Mouse (Mus musculus): ENCODE measurements around the gene Vmn1r123. TPM values are rescaled to one million over a fixed set of nuclear protein-coding genes. Genes with fewer than 3 reads are reported as not detected.

Vmn1r123 gene
- not detected for total RNA-seq (2023)

DNA sequence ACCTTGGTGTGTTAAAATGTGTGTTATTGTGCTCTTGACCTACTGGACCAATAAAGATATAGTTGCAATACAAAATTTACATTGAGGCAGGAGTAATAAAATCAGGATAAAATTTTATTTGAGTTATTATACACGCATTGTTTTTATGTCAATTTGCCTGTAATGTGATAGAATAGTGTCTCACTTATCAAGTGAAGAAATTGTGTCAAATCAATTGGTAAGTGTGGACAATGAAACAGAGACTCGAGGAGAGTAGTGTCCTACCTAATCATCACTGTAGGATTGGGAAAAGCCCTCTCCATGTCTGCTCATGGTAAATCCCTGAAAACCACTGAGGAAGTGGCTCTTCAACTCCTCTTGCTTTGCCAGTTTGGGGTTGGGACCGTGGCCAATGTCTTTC, at the start of gene Vmn1r123:
Vmn1r123 (plus strand) TSS at position 301 of the 400 bp plus-strand sequence.

DNA sequence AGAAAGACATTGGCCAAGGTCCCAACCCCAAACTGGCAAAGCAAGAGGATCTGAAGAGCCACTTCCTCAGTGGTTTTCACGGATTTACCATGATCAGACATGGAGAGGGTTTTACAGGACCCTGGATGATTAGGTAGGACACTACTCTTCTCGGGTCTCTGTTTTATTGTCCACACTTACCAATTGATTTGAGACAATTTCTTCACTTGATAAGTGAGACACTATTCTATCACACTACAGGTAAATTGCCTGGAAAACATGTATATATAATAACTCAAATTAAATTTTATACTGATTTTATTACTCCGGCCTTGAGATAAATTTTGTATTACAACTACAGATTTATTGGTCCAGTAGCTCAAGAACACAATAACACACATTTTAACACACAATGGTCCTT, 28.0 kb upstream of the Vmn1r123 start, which contains the start of gene Vmn1r122:
Vmn1r122 (minus strand) TSS at position 101 of the 400 bp plus-strand sequence.

DNA sequence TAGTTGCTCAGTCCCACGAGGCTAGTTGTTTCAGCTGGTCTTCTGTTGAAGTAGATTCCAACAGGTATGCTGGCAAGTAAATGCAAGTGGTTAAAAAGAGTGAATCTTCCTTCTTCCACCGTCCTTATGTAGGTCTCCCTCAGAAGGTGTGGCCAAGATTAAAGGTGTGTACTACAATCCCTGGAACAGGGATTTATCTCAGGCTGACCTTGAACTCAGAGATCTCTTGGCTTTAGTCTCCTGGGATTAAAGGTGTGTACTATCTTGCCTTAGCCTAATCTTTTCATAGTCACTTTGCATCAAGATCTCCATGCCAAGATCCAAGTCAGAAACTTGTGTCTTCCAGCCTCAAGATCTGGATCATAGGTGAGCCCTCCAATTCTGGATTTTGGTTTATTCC, 28.3 kb downstream of the Vmn1r123 start, which contains the start of gene Gm5157:
Gm5157 (minus strand) TSS at position 101 of the 400 bp plus-strand sequence.

Other genes starting within 250 kb of the Vmn1r123 start
- not detected for gene Vmn1r118, start 249.8 kb upstream of the Vmn1r123 start, total RNA-seq (2023)
- not detected for gene Vmn1r119, start 149.7 kb upstream of the Vmn1r123 start, total RNA-seq (2023)
- gene Vmn1r120, start 108.4 kb upstream of the Vmn1r123 start, total RNA-seq (2023), result not detected
- gene Vmn1r121, start 63.7 kb upstream of the Vmn1r123 start, total RNA-seq (2023), result not detected
- not detected for gene Vmn1r122, start 28.1 kb upstream of the Vmn1r123 start, total RNA-seq (2023)
- gene Gm5157, start 28.2 kb downstream of the Vmn1r123 start, total RNA-seq (2023), result not detected
- gene Vmn1r124, start 98.4 kb downstream of the Vmn1r123 start, total RNA-seq (2023), result not detected
- not detected for gene Vmn1r125, start 110.0 kb downstream of the Vmn1r123 start, total RNA-seq (2023)
- not detected for gene Vmn1r126, start 139.3 kb downstream of the Vmn1r123 start, total RNA-seq (2023)
- not detected for gene Vmn1r127, start 157.7 kb downstream of the Vmn1r123 start, total RNA-seq (2023)
- not detected for gene Vmn1r128, start 187.2 kb downstream of the Vmn1r123 start, total RNA-seq (2023)
- gene Vmn1r129, start 199.1 kb downstream of the Vmn1r123 start, total RNA-seq (2023), result not detected

Data from B cell, adult 67 days (primary cell).